Mouse (Mus musculus) C2C12 (cell line): ENCODE data around the gene Pcdh15. TPM values are rescaled to one million over a fixed set of nuclear protein-coding genes. Genes with fewer than 3 reads are reported as not detected.

Source experiments
- H3K27me3 ChIP-seq: one replicate; pipeline ENCODE4 v1.6.1; 2011; ENCODE audit not compliant: control insufficient read depth, insufficient read depth, insufficient read length
- H3K36me3 ChIP-seq: one replicate; pipeline ENCODE4 v1.6.1; 2011; ENCODE audit not compliant: control insufficient read depth, insufficient read depth
- H3K4me3 ChIP-seq: one replicate; pipeline ENCODE4 v1.5.1; 2011; ENCODE audit warnings: mild to moderate bottlenecking, control low read depth; ENCODE audit not compliant: poor library complexity, insufficient read depth, severe bottlenecking
- H3K79me2 ChIP-seq: one replicate; pipeline ENCODE4 v1.6.1; 2011; ENCODE audit not compliant: control insufficient read depth, insufficient read depth
- H3K79me3 ChIP-seq: one replicate; pipeline ENCODE4 v1.6.1; 2011; ENCODE audit warnings: low read depth, control low read depth
- H3ac ChIP-seq: one replicate; pipeline ENCODE3; 2011; ENCODE audit warnings: low read depth; ENCODE audit not compliant: control insufficient read depth, insufficient read length
- CEBPB ChIP-seq: IDR thresholded peaks from one replicate; pipeline ENCODE4 v1.6.1; 2011; ENCODE audit warnings: low read depth, mild to moderate bottlenecking, control low read depth, moderate library complexity
- CTCF ChIP-seq: IDR thresholded peaks from one replicate; pipeline ENCODE4 v1.5.1; 2011; ENCODE audit not compliant: control insufficient read depth, insufficient read depth, insufficient read length
- FOSL1 ChIP-seq: IDR thresholded peaks from one replicate; pipeline ENCODE4 v1.8.0; 2011; ENCODE audit warnings: mild to moderate bottlenecking, low read length; ENCODE audit not compliant: poor library complexity, insufficient read depth, severe bottlenecking
- MAX ChIP-seq: IDR thresholded peaks from one replicate; pipeline ENCODE4 v1.6.1; 2011; ENCODE audit warnings: mild to moderate bottlenecking, control low read depth
- MYOD1 ChIP-seq: IDR thresholded peaks from one replicate; pipeline ENCODE4 v1.6.1; 2011; ENCODE audit warnings: low read depth; ENCODE audit not compliant: control insufficient read depth, insufficient read length
- MYOG ChIP-seq: IDR thresholded peaks from one replicate; pipeline ENCODE4 v1.6.1; 2011; ENCODE audit not compliant: control insufficient read depth, insufficient read length; ENCODE audit errors: extremely low read depth
- USF1 ChIP-seq: IDR thresholded peaks from one replicate; pipeline ENCODE4 v1.6.1; 2011; ENCODE audit warnings: low read depth, mild to moderate bottlenecking, control low read depth, moderate library complexity
- polyA plus RNA-seq: library from polyadenylated mRNA; unstranded; fragments of >200 nt; fragmentation: generic; extraction: Trizol; gene quantifications from one replicate; pipeline ENCODE4 v1.2.1, GENCODE M21; 2012; ENCODE audit warnings: missing spikeins

Pcdh15 gene
- polyA plus RNA-seq, 1 experiment: 0.54 TPM

- no peak for TF ChIP-seq FOSL1
- no peak for TF ChIP-seq CTCF
- no peak for TF ChIP-seq CEBPB
- TF ChIP-seq MAX: no peak
- TF ChIP-seq MYOD1: no peak
- Histone ChIP-seq H3K79me2 (no peaks in the 10 kb centered on the region), H3K36me3 (no peaks in the 10 kb centered on the region), H3K79me3 (no peaks in the 10 kb centered on the region), H3K4me3 (no peak overlapping the region), H3K27me3 (no peaks in the 10 kb centered on the region), H3ac (no peak overlapping the region)
Observed at GRCm38 (mm10) chr10:74463972-74464371, 1364.8 kb downstream of the Pcdh15 start.

- TF ChIP-seq CTCF (no peak), MAX (no peak), USF1 (no peak), MYOD1 (no peak), FOSL1 (no peak), CEBPB (no peak), MYOG (no peak)
- Histone ChIP-seq H3K79me3 (no peaks in the 10 kb centered on the region), H3K27me3 (no peaks in the 10 kb centered on the region)
Observed at GRCm38 (mm10) chr10:74480779-74481178, 1381.6 kb downstream of the Pcdh15 start.

GRCm38 (mm10) chr10:74512315-74512714 lies 1413.2 kb downstream of the Pcdh15 start:
- H3ac ChIP-seq: no peak overlapping the region
- H3K4me3 ChIP-seq: no peak overlapping the region
- TF ChIP-seq MAX (no peak), MYOD1 (no peak), FOSL1 (no peak), MYOG (no peak), CEBPB (no peak)
- no peaks in the 10 kb centered on the region for H3K79me3 ChIP-seq
- no peaks in the 10 kb centered on the region for H3K36me3 ChIP-seq
- no peaks in the 10 kb centered on the region for H3K27me3 ChIP-seq
- H3K79me2 ChIP-seq: no peaks in the 10 kb centered on the region

More at GRCm38 (mm10) chr10:74480779-74481178, 1381.6 kb downstream of the Pcdh15 start:
- H3K79me2 ChIP-seq: no peaks in the 10 kb centered on the region
- no peak overlapping the region for H3K4me3 ChIP-seq
- no peaks in the 10 kb centered on the region for H3K36me3 ChIP-seq
- H3ac ChIP-seq: no peak overlapping the region

- H3K36me3 ChIP-seq: no peaks in the 10 kb centered on the region
- no peak for TF ChIP-seq CTCF
- no peak for TF ChIP-seq FOSL1
- no peak for TF ChIP-seq CEBPB
- TF ChIP-seq MYOD1: no peak
- TF ChIP-seq MYOG: no peak
- TF ChIP-seq USF1: no peak
- no peak for TF ChIP-seq MAX
- no peaks in the 10 kb centered on the region for H3K27me3 ChIP-seq
- H3K4me3 ChIP-seq: no peak overlapping the region
- H3ac ChIP-seq: no peak overlapping the region
- H3K79me2 ChIP-seq: no peaks in the 10 kb centered on the region
- H3K79me3 ChIP-seq: no peaks in the 10 kb centered on the region
Observed at GRCm38 (mm10) chr10:74513743-74514142, 1414.6 kb downstream of the Pcdh15 start.

- no peak for TF ChIP-seq FOSL1
- TF ChIP-seq MAX: no peak
- TF ChIP-seq CTCF: no peak
- TF ChIP-seq MYOD1: no peak
- TF ChIP-seq CEBPB: no peak
- TF ChIP-seq MYOG: no peak
- TF ChIP-seq USF1: no peak
- H3K27me3 ChIP-seq: no peaks in the 10 kb centered on the region
- H3K36me3 ChIP-seq: no peaks in the 10 kb centered on the region
- no peaks in the 10 kb centered on the region for H3K79me2 ChIP-seq
- no peak overlapping the region for H3ac ChIP-seq
- H3K4me3 ChIP-seq: no peak overlapping the region
- H3K79me3 ChIP-seq: no peaks in the 10 kb centered on the region
Observed at GRCm38 (mm10) chr10:74538371-74538770, 1439.2 kb downstream of the Pcdh15 start.

- H3ac ChIP-seq: no peak overlapping the region
- H3K36me3 ChIP-seq: no peaks in the 10 kb centered on the region
- no peak for TF ChIP-seq MYOD1
- TF ChIP-seq MYOG: no peak
- TF ChIP-seq CTCF: no peak
- no peak for TF ChIP-seq CEBPB
- no peak for TF ChIP-seq USF1
- TF ChIP-seq MAX: no peak
- TF ChIP-seq FOSL1: no peak
- H3K4me3 ChIP-seq: no peak overlapping the region
- H3K79me2 ChIP-seq: no peaks in the 10 kb centered on the region
- no peaks in the 10 kb centered on the region for H3K27me3 ChIP-seq
- no peaks in the 10 kb centered on the region for H3K79me3 ChIP-seq
Observed at GRCm38 (mm10) chr10:74555326-74555725, 1456.2 kb downstream of the Pcdh15 start.
